Mouse (Mus musculus) bone marrow macrophage, adult 2 months (primary cell): ENCODE measurements around the gene Agps. TPM values are rescaled to one million over a fixed set of nuclear protein-coding genes. Genes with fewer than 3 reads are reported as not detected.

Source experiments
- H3K27ac ChIP-seq: 2 replicates; pipeline ENCODE4 v1.5.1; 2012; ENCODE audit warnings: low read depth, low read length; ENCODE audit not compliant: insufficient read depth
- H3K4me1 ChIP-seq: 2 replicates; pipeline ENCODE4 v1.6.1; 2012; ENCODE audit warnings: low read length; ENCODE audit not compliant: control insufficient read depth, insufficient read depth
- H3K4me3 ChIP-seq: 2 replicates; pipeline ENCODE4 v1.5.1; 2012; ENCODE audit warnings: mild to moderate bottlenecking, low read length, moderate library complexity; ENCODE audit not compliant: insufficient read depth
- CTCF ChIP-seq: IDR thresholded peaks from 2 replicates; pipeline ENCODE4 v1.5.1; 2012; ENCODE audit warnings: low read depth, mild to moderate bottlenecking, low read length, moderate library complexity
- POLR2A ChIP-seq: IDR thresholded peaks from 2 replicates; pipeline ENCODE4 v1.6.1; 2012; ENCODE audit warnings: mild to moderate bottlenecking, low read depth, low read length, borderline replicate concordance
- polyA plus RNA-seq: library from polyadenylated mRNA; stranded (reverse); fragments of >200 nt; gene quantifications from 2 replicates; pipeline ENCODE4 v1.2.4, GENCODE M21; 2012; ENCODE audit not compliant: missing spikeins, insufficient read depth, insufficient read length

Agps gene
- polyA plus RNA-seq, result 31.7 and 36.1 TPM in 2 replicates

- H3K27ac ChIP-seq, result peak within 1 kb of the TSS; percentile 54
- H3K4me3 ChIP-seq, result peak within 1 kb of the TSS; percentile 95
- TF ChIP-seq POLR2A (no peak), CTCF (no peak)
- peaks cover 45% of the 10 kb centered on the region for H3K4me1 ChIP-seq
Observed at GRCm38 (mm10) chr2:75831881-75832633, at the start of gene Agps. TSS of gene Agps (plus strand) at chr2:75832177.

- TF ChIP-seq POLR2A (no peak), CTCF (no peak)
- H3K4me1 ChIP-seq, result peaks cover 30% of the 10 kb centered on the region
- H3K4me3 ChIP-seq, result no peak overlapping the region
- H3K27ac ChIP-seq, result no peak overlapping the region
Observed at GRCm38 (mm10) chr2:75786075-75786474, 45.9 kb upstream of the Agps start.

GRCm38 (mm10) chr2:75788511-75788910, 43.5 kb upstream of the Agps start:
- TF ChIP-seq POLR2A, result no peak
- TF ChIP-seq CTCF, result no peak
- H3K4me1 ChIP-seq, result peaks cover 27% of the 10 kb centered on the region
- no peak overlapping the region for H3K4me3 ChIP-seq
- peak overlapping the region; percentile 56 for H3K27ac ChIP-seq

GRCm38 (mm10) chr2:75789959-75790523, 41.9 kb upstream of the Agps start:
- TF ChIP-seq CTCF, result no peak
- TF ChIP-seq POLR2A, result no peak
- Histone ChIP-seq H3K4me3 (no peak overlapping the region), H3K4me1 (peaks cover 29% of the 10 kb centered on the region), H3K27ac (no peak overlapping the region)

GRCm38 (mm10) chr2:75791561-75792308, 40.2 kb upstream of the Agps start:
- no peak for TF ChIP-seq CTCF
- TF ChIP-seq POLR2A, result no peak
- H3K27ac ChIP-seq, result peak overlapping the region; percentile 87
- H3K4me1 ChIP-seq, result peaks cover 29% of the 10 kb centered on the region
- H3K4me3 ChIP-seq, result peak overlapping the region; percentile 27; the same call in 1 of the 2 replicates

- Histone ChIP-seq H3K27ac (peak overlapping the region; percentile 99), H3K4me3 (peak overlapping the region; percentile 60), H3K4me1 (peaks cover 27% of the 10 kb centered on the region)
- TF ChIP-seq POLR2A (no peak), CTCF (no peak)
Observed at GRCm38 (mm10) chr2:75792377-75793203, 39.4 kb upstream of the Agps start.

GRCm38 (mm10) chr2:75796181-75796580, 35.8 kb upstream of the Agps start:
- H3K4me3 ChIP-seq, result no peak overlapping the region

GRCm38 (mm10) chr2:75798434-75798970, 33.5 kb upstream of the Agps start:
- TF ChIP-seq POLR2A, result no peak
- no peak for TF ChIP-seq CTCF
- H3K27ac ChIP-seq, result no peak overlapping the region
- H3K4me3 ChIP-seq, result no peak overlapping the region
- H3K4me1 ChIP-seq, result peaks cover 13% of the 10 kb centered on the region

More at GRCm38 (mm10) chr2:75796181-75796580, 35.8 kb upstream of the Agps start:
- H3K4me1 ChIP-seq, result peaks cover 11% of the 10 kb centered on the region
- TF ChIP-seq CTCF (no peak), POLR2A (no peak)
- no peak overlapping the region for H3K27ac ChIP-seq

- TF ChIP-seq CTCF, result no peak
- no peak overlapping the region for H3K4me3 ChIP-seq
- no peak overlapping the region for H3K27ac ChIP-seq
- H3K4me1 ChIP-seq, result peaks cover 13% of the 10 kb centered on the region
Observed at GRCm38 (mm10) chr2:75805767-75806166, 26.2 kb upstream of the Agps start.
